Mouse (Mus musculus): ENCODE data around the gene Pate2. TPM values are rescaled to one million over a fixed set of nuclear protein-coding genes. Genes with fewer than 3 reads are reported as not detected.

Gene Pate2
- polyA plus RNA-seq, 1 experiment from 2014 or later, result 0.75 TPM

Other genes with a start within 250 kb of the Pate2 start
- gene Cdon, start 149.2 kb upstream of the Pate2 start, polyA plus RNA-seq (2014; fragmentation: Nextera tagmentation; extraction: Ambion mirVana), result 16.4 and 17.2 TPM in 2 replicates
- gene Gm1113, start 52.0 kb upstream of the Pate2 start, polyA plus RNA-seq (2014; fragmentation: Nextera tagmentation; extraction: Ambion mirVana), result not detected in 2 replicates
- gene Ddx25, start 11.8 kb upstream of the Pate2 start, polyA plus RNA-seq (2014; fragmentation: Nextera tagmentation; extraction: Ambion mirVana), result 8.2 and 8.8 TPM in 2 replicates
- 21.8 TPM in 2 replicates for gene Pus3, start 11.7 kb upstream of the Pate2 start, polyA plus RNA-seq (2014; fragmentation: Nextera tagmentation; extraction: Ambion mirVana)
- 31.1 and 34.2 TPM in 2 replicates for gene Hyls1, start 114 bp downstream of the Pate2 start, polyA plus RNA-seq (2014; fragmentation: Nextera tagmentation; extraction: Ambion mirVana)
- gene Pate4, start 41.7 kb downstream of the Pate2 start, polyA plus RNA-seq (2014; fragmentation: Nextera tagmentation; extraction: Ambion mirVana), result not detected in 2 replicates
- gene Pate3, start 77.9 kb downstream of the Pate2 start, polyA plus RNA-seq (2014; fragmentation: Nextera tagmentation; extraction: Ambion mirVana), result not detected in 2 replicates
- gene Pate1, start 117.1 kb downstream of the Pate2 start, polyA plus RNA-seq (2014; fragmentation: Nextera tagmentation; extraction: Ambion mirVana), result not detected in 2 replicates
- gene Gm17677, start 170.8 kb downstream of the Pate2 start, polyA plus RNA-seq (2014; fragmentation: Nextera tagmentation; extraction: Ambion mirVana), result not detected in 2 replicates
- gene Gm17727, start 207.8 kb downstream of the Pate2 start, polyA plus RNA-seq (2014; fragmentation: Nextera tagmentation; extraction: Ambion mirVana), result not detected in 2 replicates
- gene Gm27235, start 219.8 kb downstream of the Pate2 start, polyA plus RNA-seq (2014; fragmentation: Nextera tagmentation; extraction: Ambion mirVana), result not detected in 2 replicates
- gene D730048I06Rik, start 219.8 kb downstream of the Pate2 start, polyA plus RNA-seq (2014; fragmentation: Nextera tagmentation; extraction: Ambion mirVana), result not detected in 2 replicates

Data from forebrain, embryonic 11.5 days (tissue).